Mouse (Mus musculus) neural tube, embryonic 12.5 days (tissue): ENCODE measurements around the gene Ssbp4. TPM values are rescaled to one million over a fixed set of nuclear protein-coding genes. Genes with fewer than 3 reads are reported as not detected.

Experiments
- ATAC-seq: fragments of 200-750 bp; cut with Nextera tagmentation; 2 replicates; pipeline ENCODE4 v1.8.0; 2017; ENCODE audit warnings: low read depth, mild to moderate bottlenecking, moderate TSS enrichment, moderate library complexity; ENCODE audit not compliant: low FRiP score
- H3K27ac ChIP-seq: fragments of 300-500 bp; sonication (generic); 2 replicates; pipeline ENCODE4 v1.5.1; 2016
- H3K27me3 ChIP-seq: fragments of 300-500 bp; sonication (generic); replicated peaks from 2 replicates; pipeline ENCODE4 v1.6.1; 2016; ENCODE audit warnings: mild to moderate bottlenecking
- H3K36me3 ChIP-seq: fragments of 300-500 bp; sonication (generic); 2 replicates; pipeline ENCODE4 v1.6.1; 2016; ENCODE audit warnings: mild to moderate bottlenecking
- H3K4me1 ChIP-seq: fragments of 300-500 bp; sonication (generic); 2 replicates; pipeline ENCODE4 v1.6.1; 2016
- H3K4me2 ChIP-seq: fragments of 300-500 bp; sonication (generic); replicated peaks from 2 replicates; pipeline ENCODE4 v1.6.1; 2016; ENCODE audit warnings: mild to moderate bottlenecking
- H3K4me3 ChIP-seq: fragments of 300-500 bp; sonication (generic); 2 replicates; pipeline ENCODE4 v1.5.1; 2016
- H3K9ac ChIP-seq: fragments of 300-500 bp; sonication (generic); 2 replicates; pipeline ENCODE4 v1.6.1; 2016; ENCODE audit warnings: mild to moderate bottlenecking
- H3K9me3 ChIP-seq: fragments of 300-500 bp; sonication (generic); 2 replicates; pipeline ENCODE4 v1.6.1; 2016; ENCODE audit warnings: mild to moderate bottlenecking
- WGBS: fragments of 180-500 bp; shearing (Covaris S2); methylation state at CpG from one replicate; pipeline ENCODE4 v1.1.7; 2016; 5-methylcytosine and 5-hydroxymethylcytosine counted together
- polyA plus RNA-seq: library from polyadenylated mRNA; unstranded; fragments of >200 nt; fragmentation: Nextera tagmentation; extraction: Ambion mirVana; gene quantifications from 2 replicates; pipeline ENCODE4 v1.2.1, GENCODE M21; 2016

Gene Ssbp4
- polyA plus RNA-seq, 1 experiment from 2014 or later = 144 TPM

DNA sequence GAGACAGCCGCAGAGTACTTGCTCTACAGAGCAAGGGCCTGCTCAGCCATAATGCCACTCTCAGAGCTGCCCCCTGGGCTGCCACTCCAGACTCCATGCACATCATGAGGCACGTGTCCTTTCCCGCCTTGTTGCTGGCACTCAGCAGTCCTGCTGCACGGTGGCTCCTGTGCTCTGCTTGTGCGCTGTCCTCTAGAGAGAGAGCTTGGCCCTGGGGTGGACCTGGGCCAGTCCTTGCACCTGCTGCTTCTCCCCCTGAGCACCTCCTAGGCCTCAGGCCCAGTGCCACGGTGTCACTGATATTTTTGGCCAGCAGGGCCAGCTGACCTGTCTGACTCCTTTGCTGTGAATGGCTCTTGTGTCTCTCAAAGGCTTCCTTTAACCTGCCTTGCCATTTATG, 37.7 kb downstream of the Ssbp4 start:
- no peak overlapping the region for H3K27ac ChIP-seq
- WGBS = 83% methylated on average over 6 of the region's 6 CpGs
- peaks cover 20% of the 10 kb centered on the region for H3K36me3 ChIP-seq
- H3K9me3 ChIP-seq = no peaks in the 10 kb centered on the region
- no peak overlapping the region for H3K4me3 ChIP-seq
- no peak overlapping the region for H3K4me2 ChIP-seq
- no peak for ATAC-seq
- H3K9ac ChIP-seq = no peak overlapping the region
- H3K4me1 ChIP-seq = no peaks in the 10 kb centered on the region
- no peaks in the 10 kb centered on the region for H3K27me3 ChIP-seq

- no peak overlapping the region for H3K27ac ChIP-seq
- no peak overlapping the region for H3K9ac ChIP-seq
- H3K36me3 ChIP-seq = peaks cover 18% of the 10 kb centered on the region
- no peak overlapping the region for H3K4me2 ChIP-seq
- no peak for ATAC-seq
- no peak overlapping the region for H3K4me3 ChIP-seq
- peaks cover 5% of the 10 kb centered on the region; the same call in 1 of the 2 replicates for H3K4me1 ChIP-seq
- no peaks in the 10 kb centered on the region for H3K27me3 ChIP-seq
- no peaks in the 10 kb centered on the region for H3K9me3 ChIP-seq
Observed at GRCm38 (mm10) chr8:70570360-70570759, 38.3 kb downstream of the Ssbp4 start.

GRCm38 (mm10) chr8:70565561-70565960, 43.1 kb downstream of the Ssbp4 start:
- H3K4me3 ChIP-seq = no peak overlapping the region
- H3K9me3 ChIP-seq = no peaks in the 10 kb centered on the region
- no peak overlapping the region for H3K4me2 ChIP-seq
- no peaks in the 10 kb centered on the region for H3K27me3 ChIP-seq
- no peak overlapping the region for H3K9ac ChIP-seq
- no peak for ATAC-seq
- no peak overlapping the region for H3K27ac ChIP-seq
- H3K4me1 ChIP-seq = peaks cover 16% of the 10 kb centered on the region; the same call in 1 of the 2 replicates
- 70% methylated on average over 3 of the region's 3 CpGs for WGBS
- no peaks in the 10 kb centered on the region for H3K36me3 ChIP-seq

- H3K27me3 ChIP-seq = no peaks in the 10 kb centered on the region
- H3K36me3 ChIP-seq = no peaks in the 10 kb centered on the region
- H3K4me3 ChIP-seq = no peak overlapping the region
Observed at GRCm38 (mm10) chr8:70564696-70565235, 43.9 kb downstream of the Ssbp4 start.

GRCm38 (mm10) chr8:70563763-70564387, 44.8 kb downstream of the Ssbp4 start:
- Histone ChIP-seq H3K9me3 (no peaks in the 10 kb centered on the region), H3K9ac (no peak overlapping the region), H3K4me2 (no peak overlapping the region), H3K4me3 (no peak overlapping the region), H3K27ac (no peak overlapping the region), H3K36me3 (no peaks in the 10 kb centered on the region), H3K27me3 (no peaks in the 10 kb centered on the region), H3K4me1 (peaks cover 16% of the 10 kb centered on the region; the same call in 1 of the 2 replicates)
- no peak for ATAC-seq
- WGBS = 95% methylated on average over 6 of the region's 6 CpGs

More at GRCm38 (mm10) chr8:70564696-70565235, 43.9 kb downstream of the Ssbp4 start:
- H3K9me3 ChIP-seq = no peaks in the 10 kb centered on the region
- H3K27ac ChIP-seq = no peak overlapping the region
- WGBS = 83% methylated on average over 3 of the region's 3 CpGs
- no peak overlapping the region for H3K4me2 ChIP-seq
- no peak overlapping the region for H3K9ac ChIP-seq
- ATAC-seq = no peak
- peaks cover 16% of the 10 kb centered on the region; the same call in 1 of the 2 replicates for H3K4me1 ChIP-seq

DNA sequence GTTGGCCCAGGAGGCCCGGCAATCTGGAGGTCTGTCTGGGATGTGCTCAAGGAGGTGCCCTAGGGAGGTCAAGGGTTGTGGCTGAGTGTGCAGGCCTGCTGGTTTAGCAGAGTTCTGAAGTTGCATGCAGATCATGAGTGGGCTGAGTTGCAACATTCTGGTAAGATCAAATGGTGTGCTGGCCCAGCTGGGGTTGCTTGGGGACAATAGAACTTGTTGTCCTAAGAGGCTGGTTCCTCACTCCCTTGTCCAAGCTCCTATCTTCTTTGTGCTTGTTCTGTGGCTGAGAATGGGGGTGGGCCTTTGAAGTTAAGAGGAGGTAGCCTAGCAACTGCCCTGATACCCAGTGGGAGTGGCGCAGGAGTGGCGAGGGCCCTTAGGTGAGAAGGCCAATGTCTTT, 45.9 kb downstream of the Ssbp4 start:
- Histone ChIP-seq H3K27me3 (no peaks in the 10 kb centered on the region), H3K4me3 (no peak overlapping the region), H3K9ac (no peak overlapping the region), H3K36me3 (no peaks in the 10 kb centered on the region), H3K27ac (no peak overlapping the region), H3K4me1 (peaks cover 16% of the 10 kb centered on the region; the same call in 1 of the 2 replicates), H3K9me3 (no peaks in the 10 kb centered on the region), H3K4me2 (no peak overlapping the region)
- 81% methylated on average over 3 of the region's 3 CpGs for WGBS
- ATAC-seq = no peak

DNA sequence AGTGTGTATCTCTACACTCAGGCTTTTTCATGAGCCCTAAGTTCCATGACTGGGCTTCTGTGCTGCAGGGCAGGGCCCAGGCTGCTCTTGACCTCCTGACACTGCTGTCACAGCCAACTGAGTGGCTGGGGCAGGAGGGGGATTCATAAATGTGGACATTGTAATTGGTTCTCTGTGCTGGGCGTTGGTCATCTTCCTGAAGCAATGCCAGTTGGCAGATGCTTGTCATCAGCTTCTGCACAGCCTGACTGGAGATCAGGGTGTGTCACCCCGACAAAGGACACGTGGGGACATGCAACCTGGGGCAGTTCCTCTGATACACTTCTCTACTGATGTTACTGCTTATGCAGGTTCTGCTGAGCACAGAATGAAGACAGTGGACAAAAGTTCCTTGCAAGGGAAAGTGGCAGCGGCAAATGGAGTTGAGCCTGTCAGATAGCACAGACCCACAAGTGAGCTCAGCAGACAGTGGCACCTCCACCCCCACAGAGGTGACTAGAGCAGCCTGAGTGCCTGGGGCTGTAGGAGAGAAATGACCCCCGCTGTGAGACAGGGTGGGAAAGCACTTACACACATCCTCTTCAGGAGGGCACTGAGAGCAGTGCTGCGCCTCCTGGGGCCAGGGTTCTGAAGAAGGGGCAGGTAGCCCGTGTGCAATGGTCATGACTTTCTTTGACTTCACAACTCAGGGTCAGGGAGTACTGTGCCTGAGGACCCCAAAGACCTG, 46.7 kb downstream of the Ssbp4 start:
- Histone ChIP-seq H3K4me1 (peaks cover 16% of the 10 kb centered on the region; the same call in 1 of the 2 replicates), H3K27me3 (no peaks in the 10 kb centered on the region), H3K27ac (no peak overlapping the region), H3K9me3 (no peaks in the 10 kb centered on the region), H3K9ac (no peak overlapping the region), H3K4me3 (no peak overlapping the region), H3K4me2 (no peak overlapping the region), H3K36me3 (no peaks in the 10 kb centered on the region)
- ATAC-seq = no peak
- WGBS = 78% methylated on average over 7 of the region's 7 CpGs

DNA sequence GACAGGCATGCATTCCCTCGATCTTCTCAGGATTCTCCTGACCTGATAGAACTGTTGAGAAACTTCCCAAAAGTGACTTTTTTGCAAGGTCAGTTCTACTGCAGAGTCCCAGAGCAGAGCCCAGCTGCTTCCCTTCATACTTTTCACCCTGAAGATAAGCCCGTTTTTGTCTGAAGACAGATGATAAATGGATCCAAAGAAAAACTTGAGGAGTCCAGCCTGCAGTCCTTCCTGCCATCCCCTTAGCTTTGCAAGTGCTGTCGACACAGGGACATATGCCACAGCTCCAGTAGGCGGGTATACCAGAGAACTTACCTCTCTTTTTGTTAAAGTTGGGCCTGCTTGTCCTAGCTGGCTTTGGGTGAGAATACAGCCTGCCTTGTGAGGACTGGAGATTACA, 47.3 kb downstream of the Ssbp4 start:
- Histone ChIP-seq H3K4me3 (no peak overlapping the region), H3K27ac (no peak overlapping the region), H3K4me1 (peaks cover 16% of the 10 kb centered on the region; the same call in 1 of the 2 replicates), H3K27me3 (no peaks in the 10 kb centered on the region), H3K9ac (no peak overlapping the region), H3K36me3 (no peaks in the 10 kb centered on the region), H3K9me3 (no peaks in the 10 kb centered on the region), H3K4me2 (no peak overlapping the region)
- WGBS = 75% methylated on average over 4 of the region's 4 CpGs
- ATAC-seq = no peak

DNA sequence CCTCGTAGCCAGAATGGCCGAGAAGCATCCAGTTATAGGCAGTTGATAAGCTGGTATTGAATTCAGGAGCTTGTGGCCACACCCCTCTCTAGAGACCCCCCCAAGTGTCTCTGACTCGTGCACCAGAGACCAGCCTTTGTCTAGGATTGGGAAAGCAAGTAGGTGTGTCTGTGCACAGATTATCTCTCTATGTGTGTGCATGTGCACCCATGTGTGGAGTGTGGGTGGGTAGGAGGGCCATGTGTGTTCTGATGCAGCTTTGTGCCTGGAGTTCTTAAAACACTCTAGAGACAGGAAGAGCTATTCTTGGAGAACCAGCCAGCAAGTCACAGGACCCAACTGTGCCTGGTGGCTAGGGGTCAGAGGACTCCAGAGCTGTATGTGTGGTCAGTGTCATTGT, 48.1 kb downstream of the Ssbp4 start:
- H3K4me1 ChIP-seq = peaks cover 13% of the 10 kb centered on the region; the same call in 1 of the 2 replicates
- no peak for ATAC-seq
- WGBS = 86% methylated on average over 3 of the region's 3 CpGs

DNA sequence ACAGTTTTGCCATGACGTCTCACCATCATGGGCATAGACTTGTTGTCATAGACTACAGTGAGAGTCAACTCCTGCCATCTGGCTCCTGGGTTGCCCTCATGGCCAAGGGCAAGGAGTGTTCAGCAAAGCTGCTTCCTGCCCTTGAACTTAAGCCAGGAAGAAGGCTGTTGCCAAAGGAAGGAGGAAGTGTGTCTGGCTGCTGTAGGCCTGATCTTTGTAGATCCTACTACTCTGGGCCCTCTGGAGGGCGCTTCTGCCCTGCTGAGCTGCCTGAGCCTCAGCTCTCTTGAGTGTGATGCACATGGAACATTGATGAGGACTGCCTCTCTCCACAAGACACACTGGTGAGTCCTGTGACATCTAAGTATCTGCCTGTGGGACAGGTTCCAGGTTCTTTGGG, 48.6 kb downstream of the Ssbp4 start:
- ATAC-seq = no peak
- Histone ChIP-seq H3K27ac (no peak overlapping the region), H3K4me1 (0 out of 2 replicates have a peak, but pooled peaks cover 11% of the 10 kb centered on the region), H3K4me2 (no peak overlapping the region), H3K9me3 (no peaks in the 10 kb centered on the region), H3K9ac (no peak overlapping the region), H3K36me3 (0 out of 2 replicates have a peak, but pooled peaks cover under 1% of the 10 kb centered on the region), H3K27me3 (no peaks in the 10 kb centered on the region), H3K4me3 (no peak overlapping the region)
- WGBS = 82% methylated on average over 2 of the region's 2 CpGs

More for the DNA sequence above, 48.1 kb downstream of the Ssbp4 start:
- H3K4me2 ChIP-seq = no peak overlapping the region
- H3K36me3 ChIP-seq = no peaks in the 10 kb centered on the region
- no peaks in the 10 kb centered on the region for H3K27me3 ChIP-seq
- H3K4me3 ChIP-seq = no peak overlapping the region
- H3K27ac ChIP-seq = no peak overlapping the region
- H3K9me3 ChIP-seq = no peaks in the 10 kb centered on the region
- H3K9ac ChIP-seq = no peak overlapping the region

- ATAC-seq = no peak
- WGBS = 84% methylated on average over 3 of the region's 3 CpGs
- 0 out of 2 replicates have a peak, but pooled peaks cover 4% of the 10 kb centered on the region for H3K36me3 ChIP-seq
Observed at GRCm38 (mm10) chr8:70558983-70559382, 49.7 kb downstream of the Ssbp4 start.

GRCm38 (mm10) chr8:70558334-70558733, 50.3 kb downstream of the Ssbp4 start:
- H3K27ac ChIP-seq = no peak overlapping the region
- WGBS = 75% methylated on average over 4 of the region's 4 CpGs
- no peak for ATAC-seq

More at GRCm38 (mm10) chr8:70558983-70559382, 49.7 kb downstream of the Ssbp4 start:
- Histone ChIP-seq H3K4me3 (no peak overlapping the region), H3K27me3 (no peaks in the 10 kb centered on the region), H3K27ac (no peak overlapping the region), H3K4me2 (no peak overlapping the region), H3K9me3 (no peaks in the 10 kb centered on the region), H3K4me1 (0 out of 2 replicates have a peak, but pooled peaks cover 7% of the 10 kb centered on the region), H3K9ac (no peak overlapping the region)

More at GRCm38 (mm10) chr8:70558334-70558733, 50.3 kb downstream of the Ssbp4 start:
- 0 out of 2 replicates have a peak, but pooled peaks cover 4% of the 10 kb centered on the region for H3K36me3 ChIP-seq
- 0 out of 2 replicates have a peak, but pooled peaks cover 7% of the 10 kb centered on the region for H3K4me1 ChIP-seq
- H3K27me3 ChIP-seq = no peaks in the 10 kb centered on the region
- H3K4me3 ChIP-seq = no peak overlapping the region
- H3K9me3 ChIP-seq = no peaks in the 10 kb centered on the region
- H3K9ac ChIP-seq = no peak overlapping the region
- no peak overlapping the region for H3K4me2 ChIP-seq
